Mouse (Mus musculus) bone marrow, adult 2 months (tissue): Measurements from ENCODE around the gene Cacna1c.

ENCODE experiments used
- CTCF ChIP-seq: fragments of 200-500 bp; IDR thresholded peaks from 2 replicates; pipeline ENCODE4 v1.5.1; 2011; ENCODE audit warnings: low read length, control low read depth; ENCODE audit not compliant: control insufficient read depth, insufficient read depth
- POLR2A ChIP-seq: fragments of 200-500 bp; IDR thresholded peaks from 2 replicates; pipeline ENCODE4 v1.6.1; 2011; ENCODE audit warnings: low read depth, mild to moderate bottlenecking, control low read depth, low read length, borderline replicate concordance; ENCODE audit not compliant: control insufficient read depth

GRCm38 (mm10) chr6:118838919-118839915, 357.0 kb downstream of the Cacna1c start:
- no peak for TF ChIP-seq CTCF
- TF ChIP-seq POLR2A = no peak
